Mouse (Mus musculus): ENCODE measurements around the gene Tmem104.

DNA sequence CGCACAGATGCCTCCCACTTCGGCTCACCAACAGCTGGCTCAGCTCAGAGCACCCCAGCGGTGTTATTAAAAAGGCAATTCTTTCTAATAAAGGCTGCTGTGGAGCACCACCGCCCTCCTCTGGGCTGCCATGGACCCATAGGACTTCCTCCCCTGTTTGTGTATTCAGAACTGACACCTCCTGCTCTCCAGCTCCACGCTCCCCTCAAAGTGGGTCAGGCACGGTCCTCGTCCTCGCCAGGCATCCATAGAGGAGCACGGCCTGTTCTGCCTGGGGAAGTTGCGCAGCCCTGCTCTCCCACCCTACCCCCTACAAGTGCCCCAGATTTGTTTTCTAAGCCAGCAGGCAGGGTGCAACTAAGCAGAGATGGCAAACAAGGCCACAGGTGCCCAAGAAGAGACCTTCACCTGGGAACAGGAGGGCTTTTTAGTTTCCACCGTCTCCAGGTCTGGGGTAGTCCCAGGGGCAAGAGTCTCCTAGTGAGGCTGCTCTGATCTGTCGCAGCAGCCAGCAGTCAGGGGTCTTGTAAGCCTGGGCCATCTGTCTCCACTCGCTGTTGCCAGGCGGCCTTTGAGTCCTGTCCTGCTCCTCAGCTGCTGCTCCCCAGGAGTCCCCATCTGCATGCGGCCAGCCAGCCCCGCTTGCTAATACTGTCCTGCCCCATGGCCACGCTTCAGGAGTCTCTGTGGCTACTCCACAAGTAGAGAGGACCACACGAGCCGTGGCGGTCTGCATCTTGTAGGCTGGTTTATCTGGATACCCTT lies 46.4 kb downstream of the Tmem104 start:
- TF ChIP-seq POLR2A (IDR thresholded peaks at IDR 0.05; ENCODE audit: low read depth, low read length) (no peak), CTCF (IDR thresholded peaks at IDR 0.05; ENCODE audit: extremely low read depth, insufficient read length, insufficient replicate concordance, low read depth, low read length) (no peak)
